Mouse (Mus musculus) T-helper 2 cell (primary cell): Measurements from ENCODE around the gene Rsf1.

ENCODE experiments used
- in situ Hi-C: fragments of 300-600 bp; cut with MboI, MseI; formaldehyde crosslinking; loops from one replicate; pipeline ENCODE4 v1.15.1; 2025; ENCODE audit warnings: high pct_unique_total_duplicates

The Rsf1 gene

GRCm38 (mm10) chr7:97579067-97579975 is at the start of gene Rsf1, which contains the start of gene Aamdc:
Gene Rsf1, plus strand, starts transcription at chr7:97579889.
Gene Aamdc, minus strand, starts transcription at chr7:97579497.
- in situ Hi-C loops: no loop called here

DNA sequence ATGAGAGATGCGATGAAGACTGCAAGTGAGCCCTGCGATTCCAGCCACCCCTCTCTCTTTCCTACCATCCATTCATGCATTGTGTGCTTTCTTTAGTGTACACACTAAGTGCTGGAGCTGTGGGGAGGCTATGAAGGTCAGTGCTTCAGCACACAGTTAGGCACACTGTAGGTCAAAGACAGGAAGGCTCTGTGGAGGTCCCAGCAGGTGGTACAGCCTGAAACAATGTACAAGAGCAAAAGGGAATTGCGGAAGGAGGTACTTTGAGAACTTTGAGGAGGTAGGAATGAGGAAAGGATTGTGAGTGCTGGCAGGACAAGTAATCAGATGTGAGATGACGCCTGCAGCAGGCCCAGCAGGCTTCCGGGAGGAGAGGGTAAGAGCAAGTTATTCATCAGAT is 44.2 kb upstream of the Rsf1 start:
- in situ Hi-C loops: loop anchor here (10.0 kb wide), 1 partner anchor 1399 kb away; no protein-coding TSS in a partner anchor

DNA sequence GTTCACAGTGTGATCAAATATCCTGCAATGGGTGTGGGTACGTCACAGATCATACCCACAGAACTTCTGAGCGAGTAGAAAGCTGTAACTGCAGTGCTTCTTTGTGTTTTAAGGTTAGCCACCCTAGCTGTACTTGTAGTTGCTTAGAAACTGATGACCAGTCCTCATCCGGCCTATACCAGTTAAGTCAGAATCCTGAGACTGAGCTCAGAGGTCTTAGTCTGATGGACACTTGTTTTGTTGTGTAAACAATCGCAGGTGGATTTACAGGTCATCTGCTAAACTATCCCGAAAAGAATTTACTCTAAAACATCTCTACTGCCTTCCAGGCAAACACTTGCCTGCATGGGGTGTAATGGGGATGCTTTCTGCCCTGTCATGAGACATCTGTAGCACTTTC is 43.1 kb upstream of the Rsf1 start:
- in situ Hi-C loops: loop anchor here (10.0 kb wide), 1 partner anchor 1398 kb away; no protein-coding TSS in a partner anchor

DNA sequence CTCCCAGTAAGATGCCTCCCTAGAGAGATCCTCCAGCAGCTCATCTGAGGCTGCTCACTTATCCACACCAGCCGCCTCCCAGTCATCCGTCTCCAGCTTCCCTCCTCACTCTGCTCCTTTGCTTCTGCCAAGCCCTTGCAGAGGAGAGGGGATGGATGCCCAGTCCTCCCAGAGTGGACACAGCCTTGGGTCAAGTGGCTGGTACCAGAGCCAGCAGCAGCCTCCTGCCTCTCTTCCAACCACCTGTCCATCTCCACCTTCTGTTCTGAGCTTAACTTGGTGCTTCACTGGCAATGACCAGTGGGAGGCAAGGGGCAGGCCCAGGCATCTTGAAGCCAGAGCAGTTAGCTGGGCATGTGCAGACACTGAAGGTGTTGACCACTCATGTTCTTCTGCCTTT is 33.2 kb upstream of the Rsf1 start:
- in situ Hi-C loops: no loop called here

GRCm38 (mm10) chr7:97549301-97549700 is 30.4 kb upstream of the Rsf1 start:
- in situ Hi-C loops: no loop called here

DNA sequence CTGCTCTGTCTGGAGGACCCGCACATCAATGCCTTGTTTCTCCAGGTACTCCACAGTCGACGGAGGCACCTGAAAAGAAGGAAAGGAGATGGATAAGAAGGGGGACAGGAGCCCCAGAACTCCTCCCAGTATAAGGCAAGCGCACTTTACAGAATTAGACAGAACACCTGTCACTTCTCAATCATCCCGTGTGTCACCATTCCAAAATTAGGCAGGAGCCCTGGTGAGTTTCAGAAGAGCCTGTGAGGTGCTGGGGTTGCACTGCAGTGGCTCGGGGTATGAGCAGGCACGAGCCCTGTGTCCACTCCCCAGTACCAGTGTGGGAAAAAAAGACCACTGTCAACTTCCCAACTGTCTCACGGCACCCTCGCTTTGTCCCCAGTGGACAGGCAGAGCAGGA is 29.0 kb upstream of the Rsf1 start:
- in situ Hi-C loops: no loop called here

DNA sequence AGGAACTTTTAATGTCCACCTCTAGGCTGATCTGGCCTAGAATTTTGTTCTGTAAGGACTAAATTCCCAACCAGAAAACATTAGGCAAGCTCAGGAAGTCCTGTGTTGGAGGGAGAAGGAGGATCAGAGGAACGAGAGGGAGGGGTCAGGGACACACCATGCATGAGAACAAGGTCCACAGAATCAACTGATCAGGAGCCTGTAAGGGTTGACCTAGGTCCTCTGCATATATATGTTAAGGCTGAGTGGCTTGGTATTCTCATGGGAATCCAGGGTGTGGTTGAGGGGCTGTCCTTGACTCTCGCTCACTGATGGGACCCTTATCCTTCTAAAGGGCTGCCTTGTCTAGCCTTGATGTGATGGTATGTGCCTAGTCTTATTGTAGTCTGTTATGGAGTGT is 16.1 kb upstream of the Rsf1 start:
- in situ Hi-C loops: no loop called here

GRCm38 (mm10) chr7:97569372-97569771 is 10.3 kb upstream of the Rsf1 start:
- in situ Hi-C loops: no loop called here

- in situ Hi-C loops: no loop called here
These were observed 9.3 kb upstream of the Rsf1 start for GRCm38 (mm10) chr7:97570389-97570788.

GRCm38 (mm10) chr7:97578361-97579066 is 1.2 kb upstream of the Rsf1 start:
- in situ Hi-C loops: no loop called here

- in situ Hi-C loops: no loop called here
These were observed 520 bp downstream of the Rsf1 start for GRCm38 (mm10) chr7:97579976-97580842.

GRCm38 (mm10) chr7:97580843-97581214 is 1.1 kb downstream of the Rsf1 start:
- in situ Hi-C loops: no loop called here

GRCm38 (mm10) chr7:97588506-97588905 is 8.8 kb downstream of the Rsf1 start:
- in situ Hi-C loops: no loop called here

- in situ Hi-C loops: no loop called here
These were observed 10.8 kb downstream of the Rsf1 start for GRCm38 (mm10) chr7:97590488-97590887.

DNA sequence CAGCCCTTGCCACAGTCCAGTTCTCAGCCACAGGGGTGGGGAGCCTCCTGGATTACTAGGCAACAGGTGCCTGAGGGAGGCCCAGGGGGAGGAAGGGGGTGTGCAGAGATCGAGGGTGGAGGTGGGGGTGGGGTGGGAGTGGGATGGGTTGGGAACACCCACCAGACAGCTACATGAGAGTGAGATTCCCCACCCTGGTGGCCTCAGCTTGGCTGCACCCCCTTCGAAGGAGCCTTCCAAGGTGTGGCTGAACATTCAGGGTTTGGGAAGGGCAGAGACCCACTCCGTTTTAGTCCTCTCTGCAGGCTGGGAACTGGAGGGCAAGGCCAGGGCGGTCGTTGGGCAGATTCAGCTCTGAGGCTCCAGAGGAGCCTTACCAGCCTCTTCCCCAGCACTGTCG is 11.6 kb downstream of the Rsf1 start:
- in situ Hi-C loops: no loop called here

- in situ Hi-C loops: no loop called here
These were observed 12.7 kb downstream of the Rsf1 start for GRCm38 (mm10) chr7:97592396-97592795.

DNA sequence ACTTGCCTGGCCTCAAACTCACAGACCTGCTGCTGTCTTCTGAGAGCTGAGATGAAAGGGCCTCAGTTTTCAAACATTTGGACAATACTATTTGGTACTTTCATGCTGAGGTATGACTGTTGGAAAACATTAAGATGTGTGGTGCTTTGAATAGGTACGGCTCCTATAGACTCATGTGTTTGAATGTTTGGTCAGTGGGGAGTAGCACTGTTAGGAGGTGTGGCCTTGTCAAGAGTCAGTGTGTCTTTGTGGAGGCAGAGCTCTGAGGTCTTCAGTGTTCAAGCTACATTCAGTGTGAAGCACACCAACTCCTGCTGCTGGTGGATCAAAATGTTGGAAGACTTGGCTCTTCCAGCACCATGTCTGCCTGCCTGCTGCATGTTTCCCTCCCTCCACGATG is 13.8 kb downstream of the Rsf1 start:
- in situ Hi-C loops: no loop called here

- in situ Hi-C loops: no loop called here
These were observed 18.9 kb downstream of the Rsf1 start for GRCm38 (mm10) chr7:97598548-97598947.

DNA sequence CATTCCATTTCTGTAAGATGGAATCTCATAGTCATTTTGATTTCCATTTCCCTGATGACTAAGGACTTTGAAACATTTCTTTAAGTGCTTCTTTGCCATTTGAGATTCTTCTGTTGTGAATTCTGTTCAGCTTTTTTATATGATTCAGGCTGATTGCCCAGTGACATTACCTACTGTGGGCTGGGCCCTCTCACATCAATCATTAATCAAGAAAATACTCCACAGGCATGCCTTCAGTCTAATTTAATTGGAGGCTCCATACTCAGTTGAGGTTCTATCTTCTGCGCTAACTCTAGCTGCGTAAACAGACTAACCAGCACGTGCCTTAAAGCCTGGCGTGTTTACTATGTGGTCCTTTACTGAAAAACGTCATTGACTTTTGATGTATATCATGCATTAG is 41.7 kb downstream of the Rsf1 start:
- in situ Hi-C loops: no loop called here

DNA sequence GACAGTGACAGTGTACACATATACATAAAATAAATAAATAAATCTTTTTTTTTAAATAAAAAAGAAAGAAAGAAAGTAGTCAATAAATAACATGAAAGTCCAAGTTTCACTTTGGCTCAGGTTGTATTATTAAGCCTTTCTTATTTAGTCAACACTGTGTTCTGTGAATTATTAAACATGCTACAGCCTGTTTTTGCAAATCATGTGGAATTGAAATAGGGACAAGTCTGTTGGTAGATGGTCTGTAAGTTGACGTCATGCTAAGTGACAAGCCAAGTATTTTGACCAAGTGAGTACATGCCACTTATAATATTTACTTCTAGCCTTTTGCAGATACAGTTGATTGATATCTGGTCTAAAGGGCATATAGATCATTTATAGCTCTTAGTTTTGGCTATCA is 43.0 kb downstream of the Rsf1 start:
- in situ Hi-C loops: no loop called here

GRCm38 (mm10) chr7:97623402-97623801 is 43.7 kb downstream of the Rsf1 start:
- in situ Hi-C loops: no loop called here

DNA sequence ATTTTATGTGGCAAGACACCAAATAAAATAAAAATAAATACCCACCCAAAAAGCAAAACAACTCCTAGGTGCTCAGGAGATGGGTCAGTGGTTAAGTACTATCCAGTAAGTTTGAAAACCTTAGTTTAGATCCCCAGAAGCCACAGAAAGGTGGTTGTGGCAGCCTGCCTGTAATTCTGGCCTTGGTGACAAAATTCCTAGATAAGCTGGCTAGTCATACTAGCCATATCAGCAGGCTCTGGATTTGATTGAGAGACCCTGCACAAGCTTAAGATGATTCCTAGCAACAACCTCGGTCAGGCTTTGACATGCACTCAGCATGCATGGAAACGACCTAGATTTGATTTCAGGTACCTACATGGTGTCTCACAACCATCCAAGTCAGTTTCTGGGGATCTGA is 49.7 kb downstream of the Rsf1 start:
- in situ Hi-C loops: loop anchor here (25.0 kb wide), 1 partner anchor 1483 kb away; no protein-coding TSS in a partner anchor
